Mouse (Mus musculus) right cerebral cortex, adult 18-20 months (tissue): ENCODE data around the gene Parl.
A peak's percentile ranks its signal among the peaks of the same experiment; 100 is the strongest.

Source experiments
- DNase-seq: peaks from one replicate; pipeline ENCODE4 v3.0.0; 2022; ENCODE audit warnings: mixed read lengths

The Parl gene

GRCm38 (mm10) chr16:20234406-20234805, 67.8 kb downstream of the Parl start:
- DNase-seq = peak; percentile 57
